Mouse (Mus musculus) stomach, adult 2 months (tissue): ENCODE results near the gene Tgm7. TPM values are rescaled to one million over a fixed set of nuclear protein-coding genes. Genes with fewer than 3 reads are reported as not detected.

Experiments
- polyA plus RNA-seq: library from polyadenylated mRNA; depleted of rRNA; stranded (reverse); fragments of >200 nt; gene quantifications from 2 replicates; pipeline ENCODE4 v1.2.3, GENCODE M21; 2012; rRNA removed

The Tgm7 gene
- polyA plus RNA-seq: 0.03 TPM in 1 of 2 replicates, not detected in the other

GRCm38 (mm10) chr2:121109695-121110094 lies at the start of gene Tgm7:
TSS of gene Tgm7 (minus strand) at chr2:121109795.

GRCm38 (mm10) chr2:121140018-121140882 lies 30.7 kb upstream of the Tgm7 start, which contains the start of the genes Adal and Lcmt2:
TSS of gene Adal (plus strand) at chr2:121140428.
TSS of gene Lcmt2 (minus strand) at chr2:121140653.

GRCm38 (mm10) chr2:121085480-121086185 lies 24.0 kb downstream of the Tgm7 start, which contains the start of gene Tgm5:
TSS of gene Tgm5 (minus strand) at chr2:121085841.

Other genes with a start within 250 kb of the Tgm7 start
- gene Ubr1, start 139.1 kb downstream of the Tgm7 start, polyA plus RNA-seq: 6.2 and 10.6 TPM in 2 replicates
- 4.8 and 5.8 TPM in 2 replicates for gene Tmem62, start 132.8 kb downstream of the Tgm7 start, polyA plus RNA-seq
- gene Ccndbp1, start 101.4 kb downstream of the Tgm7 start, polyA plus RNA-seq: 3.7 and 4.2 TPM in 2 replicates
- gene Epb42, start 72.7 kb downstream of the Tgm7 start, polyA plus RNA-seq: 0.08 TPM in 1 of 2 replicates, not detected in the other
- gene Tgm5, start 24.0 kb downstream of the Tgm7 start, polyA plus RNA-seq: 0.43 and 0.76 TPM in 2 replicates
- 1.00 and 1.4 TPM in 2 replicates for gene Adal, start 30.6 kb upstream of the Tgm7 start, polyA plus RNA-seq
- gene Lcmt2, start 30.9 kb upstream of the Tgm7 start, polyA plus RNA-seq: 6.1 and 8.3 TPM in 2 replicates
- 8.8 and 11.5 TPM in 2 replicates for gene Tubgcp4, start 60.9 kb upstream of the Tgm7 start, polyA plus RNA-seq
- 0.63 and 0.77 TPM in 2 replicates for gene Zscan29, start 61.3 kb upstream of the Tgm7 start, polyA plus RNA-seq
- 4.7 and 8.6 TPM in 2 replicates for gene Trp53bp1, start 161.6 kb upstream of the Tgm7 start, polyA plus RNA-seq
- 3.0 and 3.6 TPM in 2 replicates for gene Map1a, start 179.8 kb upstream of the Tgm7 start, polyA plus RNA-seq
- 12.6 and 17.1 TPM in 2 replicates for gene Ppip5k1, start 245.6 kb upstream of the Tgm7 start, polyA plus RNA-seq
- gene Ckmt1, start 247.9 kb upstream of the Tgm7 start, polyA plus RNA-seq: 582 and 597 TPM in 2 replicates